Mouse (Mus musculus) heart, embryonic 15.5 days (tissue): Measurements from ENCODE around the gene Dera. TPM values are rescaled to one million over a fixed set of nuclear protein-coding genes. Genes with fewer than 3 reads are reported as not detected.

ENCODE experiments used
- ATAC-seq: fragments of 200-750 bp; cut with Nextera tagmentation; replicated peaks from 2 replicates; pipeline ENCODE4 v1.8.0; 2017; ENCODE audit warnings: low read depth, moderate TSS enrichment; ENCODE audit not compliant: insufficient number of reproducible peaks, insufficient read depth, low FRiP score
- H3K27ac ChIP-seq: fragments of 300-500 bp; sonication (generic); 2 replicates; pipeline ENCODE4 v1.5.1; 2015; ENCODE audit warnings: mild to moderate bottlenecking, inconsistent platforms
- H3K27me3 ChIP-seq: fragments of 300-500 bp; sonication (generic); 2 replicates; pipeline ENCODE4 v1.6.1; 2015; ENCODE audit warnings: inconsistent platforms
- H3K36me3 ChIP-seq: fragments of 300-500 bp; sonication (generic); 2 replicates; pipeline ENCODE4 v1.6.1; 2015; ENCODE audit warnings: mild to moderate bottlenecking, inconsistent platforms
- H3K4me1 ChIP-seq: fragments of 300-500 bp; sonication (generic); replicated peaks from 2 replicates; pipeline ENCODE4 v1.6.1; 2015; ENCODE audit warnings: inconsistent platforms
- H3K4me2 ChIP-seq: fragments of 300-500 bp; sonication (generic); 2 replicates; pipeline ENCODE4 v1.6.1; 2015; ENCODE audit warnings: inconsistent platforms, mild to moderate bottlenecking, moderate library complexity
- H3K4me3 ChIP-seq: fragments of 300-500 bp; sonication (generic); 2 replicates; pipeline ENCODE4 v1.5.1; 2015; ENCODE audit warnings: mild to moderate bottlenecking, inconsistent platforms
- H3K9ac ChIP-seq: fragments of 300-500 bp; sonication (generic); 2 replicates; pipeline ENCODE4 v1.6.1; 2015; ENCODE audit warnings: mild to moderate bottlenecking, inconsistent platforms
- H3K9me3 ChIP-seq: fragments of 300-500 bp; sonication (generic); replicated peaks from 2 replicates; pipeline ENCODE4 v1.6.1; 2016; ENCODE audit warnings: inconsistent platforms
- WGBS: fragments of 180-500 bp; shearing (Covaris S2); methylation state at CpG from one replicate; pipeline ENCODE4 v1.1.7; 2015; ENCODE audit warnings: mixed read lengths; 5-methylcytosine and 5-hydroxymethylcytosine counted together
- polyA plus RNA-seq: library from polyadenylated mRNA; unstranded; fragments of >200 nt; fragmentation: Nextera tagmentation; extraction: Ambion mirVana; gene quantifications from 2 replicates; pipeline ENCODE4 v1.2.1, GENCODE M21; 2015

Dera gene
- polyA plus RNA-seq, 1 experiment from 2014 or later, result 37.2 TPM

GRCm38 (mm10) chr6:137760966-137761365 is 6.6 kb downstream of the Dera start:
- Histone ChIP-seq H3K4me2 (no peak overlapping the region), H3K9ac (no peak overlapping the region), H3K27ac (no peak overlapping the region), H3K4me1 (peaks cover 20% of the 10 kb centered on the region), H3K36me3 (no peaks in the 10 kb centered on the region), H3K4me3 (no peak overlapping the region), H3K27me3 (no peaks in the 10 kb centered on the region), H3K9me3 (no peaks in the 10 kb centered on the region)
- WGBS, result 70% methylated on average over 15 of the region's 15 CpGs
- ATAC-seq, result no peak

GRCm38 (mm10) chr6:137764572-137765210 is 10.3 kb downstream of the Dera start:
- Histone ChIP-seq H3K4me3 (no peak overlapping the region), H3K27me3 (no peaks in the 10 kb centered on the region), H3K4me1 (peaks cover 11% of the 10 kb centered on the region; the same call in 1 of the 2 replicates), H3K4me2 (no peak overlapping the region), H3K9me3 (no peaks in the 10 kb centered on the region), H3K27ac (no peak overlapping the region), H3K9ac (no peak overlapping the region), H3K36me3 (no peaks in the 10 kb centered on the region)
- no peak for ATAC-seq
- WGBS, result 51% methylated on average over 3 of the region's 3 CpGs

- no peak for ATAC-seq
- no peak overlapping the region for H3K4me2 ChIP-seq
- no peak overlapping the region for H3K9ac ChIP-seq
- H3K4me1 ChIP-seq, result 0 out of 2 replicates have a peak, but pooled peaks cover 7% of the 10 kb centered on the region
- no peak overlapping the region for H3K4me3 ChIP-seq
- H3K27me3 ChIP-seq, result no peaks in the 10 kb centered on the region
- H3K9me3 ChIP-seq, result no peaks in the 10 kb centered on the region
- no peaks in the 10 kb centered on the region for H3K36me3 ChIP-seq
- H3K27ac ChIP-seq, result no peak overlapping the region
These were observed 11.8 kb downstream of the Dera start for GRCm38 (mm10) chr6:137766177-137766576.

- no peaks in the 10 kb centered on the region for H3K9me3 ChIP-seq
- no peak overlapping the region for H3K4me2 ChIP-seq
- 67% methylated on average over 3 of the region's 3 CpGs for WGBS
- no peak overlapping the region for H3K27ac ChIP-seq
- no peaks in the 10 kb centered on the region for H3K27me3 ChIP-seq
- ATAC-seq, result no peak
- H3K36me3 ChIP-seq, result no peaks in the 10 kb centered on the region
- no peak overlapping the region for H3K9ac ChIP-seq
- H3K4me1 ChIP-seq, result no peaks in the 10 kb centered on the region
- H3K4me3 ChIP-seq, result no peak overlapping the region
These were observed 17.4 kb downstream of the Dera start for GRCm38 (mm10) chr6:137771621-137772250.

GRCm38 (mm10) chr6:137772918-137773636 is 18.7 kb downstream of the Dera start:
- H3K4me1 ChIP-seq, result peaks cover 6% of the 10 kb centered on the region
- H3K9ac ChIP-seq, result no peak overlapping the region
- H3K9me3 ChIP-seq, result no peaks in the 10 kb centered on the region
- no peak; the same call in 1 of the 2 replicates for ATAC-seq
- no peak overlapping the region for H3K4me3 ChIP-seq
- H3K27ac ChIP-seq, result no peak overlapping the region
- H3K27me3 ChIP-seq, result no peaks in the 10 kb centered on the region
- H3K4me2 ChIP-seq, result no peak overlapping the region
- H3K36me3 ChIP-seq, result no peaks in the 10 kb centered on the region
- WGBS, result 90% methylated on average over 8 of the region's 8 CpGs

GRCm38 (mm10) chr6:137773637-137774028 is 19.3 kb downstream of the Dera start:
- Histone ChIP-seq H3K36me3 (no peaks in the 10 kb centered on the region), H3K4me3 (no peak overlapping the region), H3K27me3 (no peaks in the 10 kb centered on the region), H3K9me3 (no peaks in the 10 kb centered on the region), H3K27ac (no peak overlapping the region), H3K9ac (no peak overlapping the region), H3K4me2 (no peak overlapping the region), H3K4me1 (peaks cover 7% of the 10 kb centered on the region)
- WGBS, result 82% methylated on average over 6 of the region's 6 CpGs
- ATAC-seq, result no peak

GRCm38 (mm10) chr6:137774166-137774565 is 19.8 kb downstream of the Dera start:
- Histone ChIP-seq H3K27me3 (no peaks in the 10 kb centered on the region), H3K9me3 (no peaks in the 10 kb centered on the region), H3K4me2 (no peak overlapping the region), H3K36me3 (no peaks in the 10 kb centered on the region), H3K9ac (no peak overlapping the region), H3K4me1 (peaks cover 7% of the 10 kb centered on the region), H3K4me3 (no peak overlapping the region), H3K27ac (no peak overlapping the region)
- ATAC-seq, result no peak
- WGBS, result 85% methylated on average over 13 of the region's 13 CpGs

- H3K9me3 ChIP-seq, result no peaks in the 10 kb centered on the region
- H3K9ac ChIP-seq, result no peak overlapping the region
- peaks cover 7% of the 10 kb centered on the region for H3K4me1 ChIP-seq
- ATAC-seq, result no peak
- H3K4me3 ChIP-seq, result no peak overlapping the region
- no peaks in the 10 kb centered on the region for H3K27me3 ChIP-seq
- H3K27ac ChIP-seq, result no peak overlapping the region
- WGBS, result 86% methylated on average over 8 of the region's 8 CpGs
- no peak overlapping the region for H3K4me2 ChIP-seq
- no peaks in the 10 kb centered on the region; the same call in 1 of the 2 replicates for H3K36me3 ChIP-seq
These were observed 20.8 kb downstream of the Dera start for GRCm38 (mm10) chr6:137775159-137775558.

- Histone ChIP-seq H3K27me3 (no peaks in the 10 kb centered on the region), H3K27ac (no peak overlapping the region), H3K4me1 (peaks cover 7% of the 10 kb centered on the region), H3K4me3 (no peak overlapping the region), H3K9me3 (no peaks in the 10 kb centered on the region), H3K4me2 (no peak overlapping the region), H3K9ac (no peak overlapping the region), H3K36me3 (no peaks in the 10 kb centered on the region; the same call in 1 of the 2 replicates)
- no peak for ATAC-seq
- 62% methylated on average over 8 of the region's 8 CpGs for WGBS
These were observed 22.6 kb downstream of the Dera start for GRCm38 (mm10) chr6:137776981-137777380.

GRCm38 (mm10) chr6:137783899-137784637 is 29.7 kb downstream of the Dera start:
- no peaks in the 10 kb centered on the region for H3K4me1 ChIP-seq
- H3K27me3 ChIP-seq, result no peaks in the 10 kb centered on the region
- H3K9ac ChIP-seq, result no peak overlapping the region
- H3K4me3 ChIP-seq, result no peak overlapping the region
- H3K36me3 ChIP-seq, result no peaks in the 10 kb centered on the region; the same call in 1 of the 2 replicates
- no peak overlapping the region for H3K4me2 ChIP-seq
- H3K27ac ChIP-seq, result no peak overlapping the region
- no peaks in the 10 kb centered on the region for H3K9me3 ChIP-seq
- 65% methylated on average over 7 of the region's 7 CpGs for WGBS
- no peak for ATAC-seq

GRCm38 (mm10) chr6:137788976-137789590 is 34.7 kb downstream of the Dera start:
- Histone ChIP-seq H3K27ac (no peak overlapping the region), H3K9me3 (no peaks in the 10 kb centered on the region), H3K4me1 (peaks cover 8% of the 10 kb centered on the region), H3K4me2 (no peak overlapping the region), H3K36me3 (no peaks in the 10 kb centered on the region), H3K27me3 (no peaks in the 10 kb centered on the region), H3K9ac (no peak overlapping the region), H3K4me3 (no peak overlapping the region)
- 67% methylated on average over 9 of the region's 9 CpGs for WGBS
- ATAC-seq, result no peak
